Mouse (Mus musculus): ENCODE measurements around the gene Gpr65.
A peak's percentile ranks its signal among the peaks of the same experiment; 100 is the strongest.
"Not testable (repeated sequence)": the region's sequence is repeated elsewhere in the genome, so short reads cannot be mapped to it uniquely, and the experiment has no call there.

Gene Gpr65

DNA sequence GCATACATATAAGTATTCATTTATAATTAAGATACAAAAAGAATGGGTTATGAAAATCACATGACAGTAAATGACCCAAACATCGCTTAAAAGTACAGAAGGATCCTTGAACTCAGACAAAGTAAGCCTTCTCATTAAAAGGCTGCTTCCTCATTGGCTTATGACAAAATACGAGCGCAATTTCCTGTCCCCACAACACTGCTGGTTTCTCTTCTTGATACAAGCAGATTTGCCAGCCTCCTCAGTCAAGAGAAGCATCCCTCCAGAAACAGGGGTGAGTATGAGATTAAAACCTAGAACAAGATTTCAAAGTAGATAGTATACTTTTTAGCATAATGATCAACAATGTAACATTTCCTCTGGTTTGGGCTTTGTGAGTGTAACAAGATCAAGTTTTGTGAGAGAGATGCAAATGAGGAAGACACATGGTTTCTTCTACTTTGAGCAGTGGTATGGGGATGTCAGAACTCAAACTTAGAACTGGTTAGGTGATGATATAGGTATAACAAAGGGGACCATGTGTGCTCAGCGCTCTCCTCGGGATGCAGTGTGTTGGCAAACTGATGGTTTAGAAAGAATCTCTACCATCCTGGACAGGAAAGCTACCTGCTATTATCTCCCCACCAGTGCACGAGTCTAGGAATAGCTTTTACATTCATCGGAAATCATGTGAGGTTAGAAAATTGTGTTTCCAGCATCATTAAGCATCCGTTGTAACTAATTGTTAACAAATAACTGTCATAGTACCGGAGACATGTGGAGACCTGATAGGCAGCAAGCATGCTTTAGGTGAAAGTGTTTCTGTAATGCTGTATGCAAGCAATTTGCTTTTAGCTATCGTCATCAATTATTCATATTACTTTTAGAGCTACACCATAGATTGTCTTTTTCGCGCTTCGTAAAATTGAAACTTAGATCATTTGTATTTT, at the start of gene Gpr65:
Gene Gpr65 (plus strand): TSS at position 195 of the 929 bp plus-strand sequence.
- no peak for DNase-seq (ENCODE audit: inconsistent age in 2 of 2, low spot score in 1 of 2)

DNA sequence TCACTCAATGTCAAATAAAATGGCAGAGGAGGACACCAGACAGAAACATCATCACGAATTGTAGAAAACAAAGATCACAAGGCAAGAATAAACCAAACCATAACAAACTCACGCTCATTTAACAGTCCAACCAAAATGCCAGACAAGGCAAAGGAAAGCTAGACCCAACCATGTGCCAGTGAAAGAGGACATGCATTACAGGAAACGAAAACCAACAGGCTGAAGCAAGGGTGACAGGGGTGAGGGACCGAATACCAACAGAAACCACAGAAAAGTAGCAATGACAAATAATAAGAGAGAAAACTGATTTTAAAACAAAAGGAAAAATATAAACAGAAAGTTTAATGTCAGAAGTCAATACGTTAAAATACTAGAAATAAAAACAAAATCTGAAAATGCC, 45.1 kb upstream of the Gpr65 start:
- DNase-seq (ENCODE audit: inconsistent age in 2 of 2, low spot score in 1 of 2) = no peak

DNA sequence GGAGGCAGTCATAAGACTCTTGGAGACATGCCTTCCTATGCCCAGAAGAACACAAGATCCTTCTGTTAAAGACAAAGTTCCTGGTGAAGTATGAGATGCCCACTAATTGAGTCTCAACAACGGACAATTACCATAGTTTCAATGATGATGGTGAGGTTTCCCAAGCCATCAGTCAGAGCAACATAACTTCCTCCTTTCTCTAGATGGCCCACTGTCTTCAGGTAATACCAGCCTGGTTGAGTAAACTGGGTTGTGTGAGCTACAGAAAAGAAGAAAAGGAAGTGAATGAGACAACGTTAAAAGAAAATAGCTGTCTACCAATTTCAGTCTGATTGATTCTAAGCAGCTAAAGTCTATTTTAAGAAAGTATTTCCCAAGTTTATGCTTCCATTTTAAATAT, 41.4 kb upstream of the Gpr65 start:
- DNase-seq (ENCODE audit: inconsistent age in 2 of 2, low spot score in 1 of 2) = no peak

DNA sequence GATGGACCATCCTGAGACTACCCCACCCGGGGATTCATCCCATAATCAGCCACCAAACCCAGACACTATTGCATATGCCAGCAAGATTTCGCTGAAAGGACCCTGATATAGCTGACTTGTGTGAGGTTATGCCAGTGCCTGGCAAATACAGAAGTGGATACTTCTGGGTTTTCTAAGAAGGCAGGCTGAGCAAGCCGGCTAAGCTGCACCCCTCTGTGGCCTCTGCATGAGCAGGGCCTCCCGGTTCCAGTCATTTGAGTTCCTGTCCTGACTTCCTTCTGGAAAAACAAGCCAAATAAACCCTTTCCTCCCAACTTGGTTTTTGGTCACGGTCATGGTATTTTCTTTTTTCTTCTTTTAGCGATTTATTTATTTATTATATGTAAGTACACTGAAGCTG, 30.0 kb upstream of the Gpr65 start:
- DNase-seq (ENCODE audit: inconsistent age in 2 of 2, low spot score in 1 of 2) = not testable (repeated sequence)

GRCm38 (mm10) chr12:98244161-98244560, 24.3 kb upstream of the Gpr65 start:
- DNase-seq (ENCODE audit: inconsistent age in 2 of 2, low spot score in 1 of 2) = no peak

GRCm38 (mm10) chr12:98244865-98245264, 23.6 kb upstream of the Gpr65 start:
- DNase-seq (ENCODE audit: inconsistent age in 2 of 2, low spot score in 1 of 2) = no peak

DNA sequence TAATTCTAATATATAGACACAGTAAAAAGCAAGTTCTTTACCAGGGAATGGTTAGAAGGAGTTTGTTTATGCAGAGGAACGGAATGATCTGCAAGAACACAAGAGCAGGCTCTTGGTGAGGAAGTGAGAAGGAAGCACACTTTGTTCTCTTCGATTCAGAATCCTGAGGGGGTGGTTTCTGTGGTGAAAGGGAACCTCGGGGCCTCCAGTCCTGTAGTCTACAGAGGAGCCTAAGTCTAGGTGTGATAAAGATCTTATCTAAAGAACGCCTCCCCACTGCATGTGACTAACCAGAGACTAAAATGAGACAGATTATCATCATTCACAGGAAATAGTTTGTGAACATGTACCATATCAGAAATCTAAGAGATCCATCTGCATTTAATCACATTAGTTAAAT, 21.6 kb upstream of the Gpr65 start:
- DNase-seq (ENCODE audit: inconsistent age in 2 of 2, low spot score in 1 of 2) = no peak

DNA sequence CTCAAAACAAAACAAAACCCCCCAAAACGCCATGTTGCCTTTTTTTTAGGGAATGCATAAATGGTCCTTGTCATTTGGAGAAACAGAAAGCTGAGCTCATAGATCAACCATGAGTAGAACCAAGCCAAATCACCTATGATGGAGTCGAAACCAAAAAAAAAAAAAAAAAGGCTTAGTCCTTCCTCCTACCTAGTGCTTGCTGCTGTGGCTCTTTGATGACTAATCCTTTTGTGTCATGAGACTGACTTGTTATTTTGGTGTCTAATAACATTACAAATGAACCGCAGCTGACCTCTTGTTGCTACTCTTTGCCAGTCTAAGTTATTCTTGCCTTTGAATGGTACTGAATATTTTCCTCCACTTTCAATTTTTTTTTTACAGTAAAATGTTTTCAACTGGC, 18.8 kb upstream of the Gpr65 start:
- DNase-seq (ENCODE audit: inconsistent age in 2 of 2, low spot score in 1 of 2) = peak in 1 of 2 experiments; percentile 47

DNA sequence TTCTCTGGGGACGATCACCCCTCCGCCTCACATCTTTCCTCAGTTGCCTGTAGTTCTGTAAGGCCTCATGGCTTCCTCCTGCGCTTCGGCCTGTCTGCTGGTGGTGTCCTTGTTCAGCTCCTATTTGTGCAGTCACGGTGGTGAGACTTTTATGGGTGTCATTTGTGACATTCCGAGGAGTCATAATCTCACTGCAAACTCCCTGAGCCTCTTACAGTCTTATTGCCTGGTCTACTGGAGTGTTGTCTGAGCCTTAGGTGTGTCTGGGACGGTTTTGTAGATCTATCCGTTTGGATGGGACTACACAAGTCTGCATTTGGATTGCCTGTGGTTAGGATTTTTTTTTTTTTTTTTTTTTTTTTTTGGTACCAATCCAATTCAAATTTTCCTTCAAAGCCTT, 18.1 kb upstream of the Gpr65 start:
- DNase-seq (ENCODE audit: inconsistent age in 2 of 2, low spot score in 1 of 2) = no peak

- DNase-seq (ENCODE audit: inconsistent age in 2 of 2, low spot score in 1 of 2) = no peak
Measured at GRCm38 (mm10) chr12:98252417-98252816, 16.0 kb upstream of the Gpr65 start.

DNA sequence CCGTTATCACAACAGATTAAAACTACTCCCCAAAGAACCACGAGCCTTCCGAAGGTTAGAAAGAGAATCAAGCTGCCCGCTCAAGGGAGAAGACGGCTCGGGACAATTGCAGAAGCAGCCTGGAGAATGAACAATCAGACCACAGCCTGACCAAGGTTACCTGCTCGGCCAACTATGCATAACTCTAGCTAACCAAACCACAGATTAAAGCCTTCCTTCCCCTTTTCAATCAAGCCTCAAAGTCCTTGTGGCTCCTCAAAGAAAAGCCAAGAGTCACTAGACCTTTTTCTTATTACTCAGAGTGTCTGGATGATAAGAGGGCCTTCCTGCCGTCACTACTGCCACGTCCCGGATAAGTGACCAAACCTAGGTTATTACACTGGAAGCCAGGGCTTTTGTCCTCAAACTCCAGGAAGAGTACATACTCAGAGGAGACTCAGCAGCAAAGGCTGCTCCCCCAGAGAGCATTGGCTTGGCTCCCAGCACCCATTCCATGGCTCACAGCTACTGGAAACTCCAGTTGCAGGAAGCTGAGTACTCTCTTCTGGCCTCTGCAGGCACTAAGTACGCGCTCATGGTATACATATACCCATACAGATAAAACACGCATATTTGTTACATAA, 13.0 kb upstream of the Gpr65 start:
- DNase-seq (ENCODE audit: inconsistent age in 2 of 2, low spot score in 1 of 2) = no peak

- DNase-seq (ENCODE audit: inconsistent age in 2 of 2, low spot score in 1 of 2) = no peak
Measured at GRCm38 (mm10) chr12:98258371-98258844, 10.0 kb upstream of the Gpr65 start.

GRCm38 (mm10) chr12:98258845-98259517, 9.5 kb upstream of the Gpr65 start, which contains the start of gene Galc:
Galc (minus strand) TSS chr12:98259459.
- peak; percentile 93 to 97 for DNase-seq (ENCODE audit: inconsistent age in 2 of 2, low spot score in 1 of 2)

GRCm38 (mm10) chr12:98259518-98259852, 8.9 kb upstream of the Gpr65 start:
- DNase-seq (ENCODE audit: inconsistent age in 2 of 2, low spot score in 1 of 2) = no peak

- DNase-seq (ENCODE audit: inconsistent age in 2 of 2, low spot score in 1 of 2) = peak in 1 of 2 experiments; percentile 51
Measured at GRCm38 (mm10) chr12:98265697-98266096, 2.7 kb upstream of the Gpr65 start.

DNA sequence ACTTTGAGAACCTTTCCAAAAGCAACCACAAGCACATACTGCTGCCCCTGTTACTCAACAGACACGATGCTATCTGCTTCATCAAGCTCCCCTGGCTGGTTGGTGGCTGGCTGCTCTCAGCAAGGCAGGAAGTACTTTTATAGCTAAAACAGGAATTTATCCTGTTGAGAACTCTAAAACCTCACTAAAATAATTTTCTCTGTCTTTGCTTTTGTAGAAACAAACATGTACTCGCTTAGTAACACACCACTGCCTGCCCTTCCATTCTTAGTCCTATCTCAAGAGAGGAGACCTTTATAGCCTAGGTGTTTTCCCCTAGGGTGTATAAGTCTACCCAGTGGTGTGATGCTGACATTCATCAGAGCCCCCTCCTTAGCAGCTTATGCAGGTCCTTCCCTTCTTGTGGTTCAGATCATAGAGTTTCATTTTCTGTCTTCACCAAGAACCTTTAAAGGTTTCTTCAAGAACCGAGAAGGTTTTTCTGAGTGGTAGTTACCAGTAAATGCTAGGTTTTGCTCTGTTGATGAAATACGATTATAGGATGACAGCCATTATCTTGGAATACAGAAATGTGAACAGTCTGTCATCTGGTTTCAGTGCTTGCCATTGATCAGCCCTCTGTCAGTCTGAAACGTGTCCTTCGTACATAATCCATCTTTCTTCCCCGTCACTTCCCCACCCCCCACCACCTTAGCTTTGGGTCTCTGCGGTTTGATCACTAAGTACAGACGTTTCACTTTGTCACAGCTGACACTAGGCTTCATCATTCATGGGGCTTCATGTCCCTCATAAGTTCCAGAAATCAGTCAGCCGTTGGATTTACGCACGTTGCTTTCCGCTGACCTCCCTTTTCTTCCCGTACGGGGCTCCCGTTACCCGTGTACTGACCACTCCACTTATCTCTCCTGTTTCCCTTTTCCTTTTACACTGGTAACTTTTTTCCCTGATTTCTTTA, 1.6 kb downstream of the Gpr65 start:
- DNase-seq (ENCODE audit: inconsistent age in 2 of 2, low spot score in 1 of 2) = no peak

GRCm38 (mm10) chr12:98270810-98271566, 2.6 kb downstream of the Gpr65 start:
- DNase-seq (ENCODE audit: inconsistent age in 2 of 2, low spot score in 1 of 2) = no peak

GRCm38 (mm10) chr12:98272433-98272832, 4.0 kb downstream of the Gpr65 start:
- DNase-seq (ENCODE audit: inconsistent age in 2 of 2, low spot score in 1 of 2) = no peak

GRCm38 (mm10) chr12:98280530-98280929, 12.1 kb downstream of the Gpr65 start:
- peak; percentile 41 to 83 for DNase-seq (ENCODE audit: inconsistent age in 2 of 2, low spot score in 1 of 2)

DNA sequence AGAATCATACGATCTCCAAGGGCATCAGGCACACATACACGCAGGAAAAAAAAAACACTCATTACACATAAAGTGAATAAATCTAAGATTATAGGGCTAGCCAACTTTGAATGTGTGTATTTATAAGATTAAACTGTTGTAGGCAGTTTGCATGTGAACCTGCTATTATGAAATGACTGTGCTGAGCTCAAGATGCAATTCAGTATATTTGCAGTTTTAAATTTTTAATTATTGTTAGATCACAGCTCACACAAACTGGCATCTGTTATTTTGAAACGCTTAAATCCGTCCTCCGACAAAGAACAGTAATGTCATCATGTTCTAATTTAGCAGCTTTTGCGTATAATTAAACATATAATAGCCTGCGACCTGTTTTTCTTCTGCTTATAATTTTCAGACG, 12.6 kb downstream of the Gpr65 start:
- DNase-seq (ENCODE audit: inconsistent age in 2 of 2, low spot score in 1 of 2) = no peak

Measured in adrenal gland, adult (tissue).